Mouse (Mus musculus): ENCODE results near the gene Jak1. TPM values are rescaled to one million over a fixed set of nuclear protein-coding genes. Genes with fewer than 3 reads are reported as not detected.

Jak1 gene
- polyA plus RNA-seq, 1 experiment from 2014 or later: 110 TPM

DNA sequence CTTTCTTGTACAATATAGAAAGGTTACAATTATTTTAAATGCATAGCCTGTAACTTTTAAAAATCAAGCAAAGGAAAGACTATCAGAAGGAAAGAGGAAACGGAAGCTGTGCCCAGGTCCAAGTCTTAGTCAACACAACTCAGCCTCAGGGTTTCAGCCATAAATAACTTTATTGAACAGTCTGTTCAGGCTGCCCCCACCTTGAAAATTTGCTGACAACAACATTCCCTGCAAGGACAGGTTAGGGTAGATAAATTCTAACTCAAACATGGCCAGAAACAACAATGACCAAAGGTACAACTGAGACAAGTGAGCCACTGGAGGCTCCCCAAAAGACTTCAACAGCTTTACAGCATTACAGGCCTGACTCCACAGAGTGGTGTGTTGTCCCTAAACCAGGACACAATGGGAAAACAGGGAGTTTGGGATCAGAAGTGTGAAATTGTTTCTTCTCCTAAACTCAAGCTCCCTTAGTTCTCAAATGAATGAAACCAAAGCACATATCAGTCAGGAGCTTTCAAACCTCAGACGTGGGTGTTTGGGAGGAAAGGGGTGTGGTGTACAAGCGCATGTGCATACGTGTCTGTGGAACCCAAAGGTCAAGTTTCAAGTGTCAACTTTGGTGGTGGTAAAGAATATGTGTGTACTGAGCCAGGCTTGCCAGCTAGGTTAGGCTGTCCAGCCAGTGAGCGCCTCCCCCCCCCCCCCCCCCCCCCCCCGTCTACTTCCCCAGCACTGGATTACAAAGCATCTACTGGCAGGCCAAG, 14.9 kb downstream of the Jak1 start:
- Histone ChIP-seq H3K27ac (ENCODE audit: low read depth, low read length) (no peak overlapping the region), H3K9me3 (ENCODE audit: control insufficient read depth, low read length) (no peaks in the 10 kb centered on the region), H3K4me1 (ENCODE audit: control insufficient read depth, insufficient read depth, low read length) (peaks cover 17% of the 10 kb centered on the region; the same call in 1 of the 2 replicates), H3K36me3 (ENCODE audit: control insufficient read depth, insufficient read depth, low read length) (no peaks in the 10 kb centered on the region), H3K4me3 (ENCODE audit: low read length) (no peak overlapping the region), H3K9ac (ENCODE audit: low read depth, low read length) (no peak overlapping the region), H3K4me2 (replicated peaks; ENCODE audit: low read depth, low read length) (no peak overlapping the region), H3K27me3 (ENCODE audit: control insufficient read depth, insufficient read depth, low read length) (no peaks in the 10 kb centered on the region)
- WGBS: 64% methylated on average over 5 of the region's 6 CpGs
- no peak for ATAC-seq (ENCODE audit: low FRiP score, low TSS enrichment)

DNA sequence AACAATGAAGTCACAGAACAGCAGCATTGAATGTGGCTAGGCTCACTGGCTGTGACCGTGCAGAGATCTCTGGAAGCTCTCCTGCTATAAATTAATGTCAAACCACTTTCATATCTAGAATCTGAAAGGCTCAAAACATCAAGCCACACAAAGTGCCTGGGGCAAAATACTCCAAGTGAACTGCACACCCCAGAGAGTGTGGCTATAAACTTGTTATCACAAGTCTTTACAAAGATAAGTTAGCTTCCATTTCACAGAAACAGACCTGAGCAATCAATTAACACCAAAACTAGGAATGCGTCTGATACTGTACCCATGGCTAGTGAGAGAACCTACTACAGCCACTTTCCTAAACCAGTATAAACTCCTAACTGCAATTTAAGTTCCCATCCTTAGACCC, 17.7 kb downstream of the Jak1 start:
- WGBS: 52% methylated on average over 2 of the region's 2 CpGs
- Histone ChIP-seq H3K4me1 (ENCODE audit: control insufficient read depth, insufficient read depth, low read length) (0 out of 2 replicates have a peak, but pooled peaks cover 11% of the 10 kb centered on the region), H3K4me3 (ENCODE audit: low read length) (no peak overlapping the region), H3K9ac (ENCODE audit: low read depth, low read length) (no peak overlapping the region), H3K4me2 (replicated peaks; ENCODE audit: low read depth, low read length) (no peak overlapping the region), H3K27me3 (ENCODE audit: control insufficient read depth, insufficient read depth, low read length) (no peaks in the 10 kb centered on the region), H3K27ac (ENCODE audit: low read depth, low read length) (no peak overlapping the region), H3K36me3 (ENCODE audit: control insufficient read depth, insufficient read depth, low read length) (no peaks in the 10 kb centered on the region), H3K9me3 (ENCODE audit: control insufficient read depth, low read length) (no peaks in the 10 kb centered on the region)
- ATAC-seq (ENCODE audit: low FRiP score, low TSS enrichment): no peak

DNA sequence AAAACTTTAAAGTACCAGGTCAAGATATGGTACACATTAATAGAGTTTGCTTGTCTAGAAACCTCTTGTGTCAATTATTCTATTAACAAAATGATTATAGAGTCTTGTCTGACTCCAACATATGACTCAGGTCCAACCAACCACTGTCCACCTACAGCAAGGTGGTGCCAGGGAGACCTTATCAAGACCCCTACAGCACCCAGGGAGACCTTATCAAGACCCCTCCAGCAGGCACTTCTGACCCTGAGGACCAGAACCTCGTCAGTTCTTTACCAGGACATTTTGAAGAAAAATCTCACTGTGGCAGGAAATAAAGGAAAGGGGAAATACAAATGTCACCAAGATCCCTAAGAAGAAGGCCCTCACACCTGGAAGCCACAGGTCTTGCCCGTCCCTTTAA, 18.5 kb downstream of the Jak1 start:
- ATAC-seq (ENCODE audit: low FRiP score, low TSS enrichment): no peak
- H3K9ac ChIP-seq (ENCODE audit: low read depth, low read length): no peak overlapping the region

DNA sequence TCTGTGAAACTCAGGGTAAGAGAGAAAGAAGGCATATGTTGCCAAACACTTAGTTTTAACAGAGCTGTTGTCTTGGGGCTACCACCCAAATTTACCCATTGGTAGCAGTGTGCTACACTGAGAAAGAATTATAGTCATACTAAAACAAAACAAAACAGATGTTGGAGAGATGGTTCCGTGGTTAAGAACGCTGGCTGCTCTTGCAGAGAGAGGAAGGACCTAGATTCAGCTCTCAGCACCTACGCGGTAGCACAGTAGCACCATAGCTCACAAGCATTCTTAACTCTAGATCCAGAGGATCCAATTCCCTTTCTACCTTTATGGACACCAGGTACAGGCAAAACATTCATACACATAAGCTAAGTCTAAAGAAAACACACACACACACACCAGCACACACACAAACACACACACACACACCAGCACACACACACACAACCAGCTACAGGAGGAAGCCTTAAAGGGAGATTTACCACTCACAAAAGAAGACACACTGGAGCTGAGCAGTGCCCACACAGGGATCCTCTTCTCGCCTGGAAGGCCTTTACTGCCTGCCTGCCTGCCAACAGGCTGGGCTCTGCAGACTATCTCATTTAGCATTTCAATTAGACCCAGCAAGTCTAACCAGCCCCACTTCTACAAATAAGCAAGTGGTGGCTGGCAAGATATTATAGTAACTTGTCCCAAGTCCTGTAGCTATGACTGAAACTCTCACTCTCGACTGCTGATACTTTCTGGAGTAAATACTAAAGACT, 20.6 kb downstream of the Jak1 start:
- H3K9ac ChIP-seq (ENCODE audit: low read depth, low read length): no peak overlapping the region
- WGBS: 72% methylated on average over 6 of the region's 6 CpGs
- no peak for ATAC-seq (ENCODE audit: low FRiP score, low TSS enrichment)
- H3K4me1 ChIP-seq (ENCODE audit: control insufficient read depth, insufficient read depth, low read length): 0 out of 2 replicates have a peak, but pooled peaks cover 8% of the 10 kb centered on the region
- H3K27me3 ChIP-seq (ENCODE audit: control insufficient read depth, insufficient read depth, low read length): no peaks in the 10 kb centered on the region
- no peaks in the 10 kb centered on the region for H3K36me3 ChIP-seq (ENCODE audit: control insufficient read depth, insufficient read depth, low read length)
- no peak overlapping the region for H3K4me2 ChIP-seq (replicated peaks; ENCODE audit: low read depth, low read length)
- H3K4me3 ChIP-seq (ENCODE audit: low read length): no peak overlapping the region
- H3K27ac ChIP-seq (ENCODE audit: low read depth, low read length): no peak overlapping the region
- H3K9me3 ChIP-seq (ENCODE audit: control insufficient read depth, low read length): no peaks in the 10 kb centered on the region

More for the DNA sequence above, 18.5 kb downstream of the Jak1 start:
- H3K4me2 ChIP-seq (replicated peaks; ENCODE audit: low read depth, low read length): no peak overlapping the region
- no peak overlapping the region for H3K4me3 ChIP-seq (ENCODE audit: low read length)
- 90% methylated on average over 2 of the region's 2 CpGs for WGBS
- 0 out of 2 replicates have a peak, but pooled peaks cover 11% of the 10 kb centered on the region for H3K4me1 ChIP-seq (ENCODE audit: control insufficient read depth, insufficient read depth, low read length)
- no peaks in the 10 kb centered on the region for H3K9me3 ChIP-seq (ENCODE audit: control insufficient read depth, low read length)
- no peaks in the 10 kb centered on the region for H3K27me3 ChIP-seq (ENCODE audit: control insufficient read depth, insufficient read depth, low read length)
- H3K27ac ChIP-seq (ENCODE audit: low read depth, low read length): no peak overlapping the region
- no peaks in the 10 kb centered on the region for H3K36me3 ChIP-seq (ENCODE audit: control insufficient read depth, insufficient read depth, low read length)

DNA sequence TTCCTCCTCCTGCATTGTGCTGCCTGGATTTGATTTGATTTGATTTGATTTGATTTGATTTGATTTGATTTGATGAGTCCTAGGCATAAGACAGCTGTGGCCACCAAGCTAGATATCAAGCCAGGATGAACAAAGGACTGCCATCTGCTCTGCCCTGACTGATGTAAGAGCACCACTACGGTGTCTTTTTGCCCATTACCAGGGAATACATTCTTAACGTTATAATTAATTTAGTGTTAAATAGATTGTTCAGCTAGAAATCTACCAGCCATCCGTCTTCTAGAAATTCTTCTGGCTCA, 24.3 kb downstream of the Jak1 start:
- no peak overlapping the region for H3K9ac ChIP-seq (ENCODE audit: low read depth, low read length)
- no peaks in the 10 kb centered on the region for H3K36me3 ChIP-seq (ENCODE audit: control insufficient read depth, insufficient read depth, low read length)
- no peaks in the 10 kb centered on the region for H3K4me1 ChIP-seq (ENCODE audit: control insufficient read depth, insufficient read depth, low read length)
- 89% methylated on average over 3 of the region's 3 CpGs for WGBS
- H3K9me3 ChIP-seq (ENCODE audit: control insufficient read depth, low read length): no peaks in the 10 kb centered on the region
- H3K27ac ChIP-seq (ENCODE audit: low read depth, low read length): no peak overlapping the region
- no peak for ATAC-seq (ENCODE audit: low FRiP score, low TSS enrichment)
- no peaks in the 10 kb centered on the region for H3K27me3 ChIP-seq (ENCODE audit: control insufficient read depth, insufficient read depth, low read length)
- H3K4me3 ChIP-seq (ENCODE audit: low read length): no peak overlapping the region
- no peak overlapping the region for H3K4me2 ChIP-seq (replicated peaks; ENCODE audit: low read depth, low read length)

DNA sequence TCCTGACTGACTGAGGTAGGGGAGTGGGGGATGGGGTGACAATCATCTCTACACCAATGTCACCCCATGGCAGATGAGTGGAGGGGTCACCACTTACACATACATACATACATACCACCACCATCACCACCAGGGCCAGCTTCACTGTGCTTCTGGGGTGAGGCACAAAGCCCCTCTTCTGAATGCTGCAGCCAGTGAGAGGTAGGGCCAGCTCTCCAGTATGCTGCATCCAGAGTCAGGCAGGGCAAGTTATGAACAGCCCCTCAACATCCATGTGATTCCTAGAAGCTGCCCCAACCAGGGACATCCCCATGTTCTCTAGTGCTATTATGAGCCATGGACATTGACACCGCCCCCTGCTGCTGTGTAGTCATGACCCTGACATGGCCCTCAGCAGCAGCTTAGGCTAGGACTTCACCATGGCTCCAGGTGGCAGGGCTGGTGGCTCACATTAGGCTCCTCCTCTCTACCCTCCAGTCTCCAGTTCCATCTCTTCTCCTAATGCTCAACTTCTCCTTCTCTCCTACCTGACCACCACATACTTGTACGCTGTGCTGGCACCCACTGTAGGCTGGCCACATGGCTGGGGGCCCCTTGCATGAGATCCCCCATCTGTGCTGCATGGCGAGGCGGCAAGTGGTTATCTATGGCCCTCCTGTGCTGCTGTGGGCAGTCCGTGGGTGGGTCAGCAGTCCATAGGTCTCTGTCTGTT, 24.8 kb downstream of the Jak1 start:
- Histone ChIP-seq H3K27ac (ENCODE audit: low read depth, low read length) (no peak overlapping the region), H3K27me3 (ENCODE audit: control insufficient read depth, insufficient read depth, low read length) (no peaks in the 10 kb centered on the region), H3K4me3 (ENCODE audit: low read length) (no peak overlapping the region), H3K36me3 (ENCODE audit: control insufficient read depth, insufficient read depth, low read length) (no peaks in the 10 kb centered on the region), H3K9ac (ENCODE audit: low read depth, low read length) (no peak overlapping the region), H3K9me3 (ENCODE audit: control insufficient read depth, low read length) (no peaks in the 10 kb centered on the region), H3K4me2 (replicated peaks; ENCODE audit: low read depth, low read length) (no peak overlapping the region), H3K4me1 (ENCODE audit: control insufficient read depth, insufficient read depth, low read length) (no peaks in the 10 kb centered on the region)
- WGBS: 91% methylated on average over 5 of the region's 5 CpGs
- peak; percentile 35; the same call in 1 of the 2 replicates for ATAC-seq (ENCODE audit: low FRiP score, low TSS enrichment)

DNA sequence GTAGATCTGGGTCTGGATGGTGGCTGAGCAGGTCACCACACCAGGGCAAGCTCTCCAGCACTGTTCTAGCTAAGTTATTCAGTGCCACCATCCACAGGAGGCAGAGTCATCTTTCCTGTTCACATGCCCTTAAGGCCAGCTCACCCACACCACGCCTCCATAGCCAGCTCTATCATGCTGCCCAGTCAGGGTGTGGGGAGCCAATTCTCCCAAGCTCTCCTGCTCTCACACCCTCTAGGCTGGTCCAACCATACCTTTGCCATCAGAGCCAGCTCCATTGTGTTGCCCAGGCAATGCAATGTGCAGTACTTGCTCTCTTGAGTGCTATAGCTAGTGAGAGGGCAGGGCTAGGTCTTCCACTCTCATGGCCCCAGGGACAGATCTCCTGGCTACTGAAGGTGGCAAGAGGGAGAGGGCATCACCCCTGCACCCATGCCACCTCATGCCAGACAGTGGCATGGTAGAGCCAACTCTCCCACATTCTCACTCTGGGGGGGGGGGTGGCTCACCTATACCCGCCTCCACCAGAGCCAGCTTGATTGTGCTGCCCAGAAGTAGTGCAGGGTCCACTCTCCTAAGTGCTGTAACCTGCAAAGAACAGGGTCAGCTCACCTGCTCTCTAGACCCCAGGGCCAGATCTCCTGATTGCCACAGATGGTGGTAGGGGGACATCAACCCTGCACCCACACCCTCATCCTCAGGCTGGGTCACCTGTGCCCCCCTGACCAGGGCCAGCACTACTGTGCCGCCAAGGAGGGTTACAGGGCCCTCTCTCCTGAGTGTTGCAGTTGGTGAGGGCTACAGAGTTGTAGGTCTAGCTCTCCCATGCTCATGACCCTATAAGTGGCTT, 25.5 kb downstream of the Jak1 start:
- H3K36me3 ChIP-seq (ENCODE audit: control insufficient read depth, insufficient read depth, low read length): no peaks in the 10 kb centered on the region
- ATAC-seq (ENCODE audit: low FRiP score, low TSS enrichment): peak; percentile 56
- H3K4me3 ChIP-seq (ENCODE audit: low read length): no peak overlapping the region
- WGBS: 97% methylated on average over 3 of the region's 3 CpGs
- H3K9ac ChIP-seq (ENCODE audit: low read depth, low read length): no peak overlapping the region
- no peak overlapping the region for H3K4me2 ChIP-seq (replicated peaks; ENCODE audit: low read depth, low read length)
- no peak overlapping the region for H3K27ac ChIP-seq (ENCODE audit: low read depth, low read length)
- no peaks in the 10 kb centered on the region for H3K27me3 ChIP-seq (ENCODE audit: control insufficient read depth, insufficient read depth, low read length)
- no peaks in the 10 kb centered on the region for H3K4me1 ChIP-seq (ENCODE audit: control insufficient read depth, insufficient read depth, low read length)
- no peaks in the 10 kb centered on the region for H3K9me3 ChIP-seq (ENCODE audit: control insufficient read depth, low read length)

DNA sequence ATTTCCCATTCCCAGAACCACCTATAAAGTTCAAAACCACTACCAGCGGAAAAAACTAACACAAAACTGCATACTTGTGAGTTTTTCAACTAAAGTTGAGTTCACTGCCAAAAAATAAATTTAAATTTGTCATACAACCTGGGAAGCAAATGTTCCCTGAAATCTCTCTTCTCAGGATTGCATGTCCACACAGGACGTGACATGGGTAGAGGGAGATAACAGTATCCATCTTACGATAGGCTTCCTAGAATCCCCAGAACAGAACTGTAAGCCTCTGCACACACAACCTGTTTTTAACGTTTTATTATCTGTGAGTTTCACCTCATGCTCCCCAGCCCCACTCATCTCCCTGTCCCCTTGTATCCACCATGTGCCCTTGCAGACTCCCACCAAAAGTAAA, 26.5 kb downstream of the Jak1 start:
- Histone ChIP-seq H3K9ac (ENCODE audit: low read depth, low read length) (no peak overlapping the region), H3K9me3 (ENCODE audit: control insufficient read depth, low read length) (no peaks in the 10 kb centered on the region), H3K4me3 (ENCODE audit: low read length) (no peak overlapping the region), H3K4me2 (replicated peaks; ENCODE audit: low read depth, low read length) (no peak overlapping the region), H3K27ac (ENCODE audit: low read depth, low read length) (no peak overlapping the region), H3K27me3 (ENCODE audit: control insufficient read depth, insufficient read depth, low read length) (no peaks in the 10 kb centered on the region), H3K36me3 (ENCODE audit: control insufficient read depth, insufficient read depth, low read length) (no peaks in the 10 kb centered on the region), H3K4me1 (ENCODE audit: control insufficient read depth, insufficient read depth, low read length) (no peaks in the 10 kb centered on the region)
- 75% methylated on average over 4 of the region's 4 CpGs for WGBS
- no peak for ATAC-seq (ENCODE audit: low FRiP score, low TSS enrichment)

Data from kidney, embryonic 14.5 days (tissue).